Mouse (Mus musculus): ENCODE measurements at regions not wholly inside any gene's neighbourhood (a gene's known extent, or its start where the extent isn't known, plus 50 kb on each side); places are given as distances from the start of the nearest gene placed in this dataset.

- TF ChIP-seq UBTF (IDR thresholded peaks at IDR 0.05; ENCODE audit: borderline replicate concordance, insufficient read depth, low read depth, low read length): no peak
- no peak for TF ChIP-seq POLR2A (IDR thresholded peaks at IDR 0.05; ENCODE audit: control insufficient read depth in 1 of 2, insufficient read depth in 1 of 2, low read depth in 1 of 2, low read length in 2 of 2, poor library complexity in 1 of 2)
- no peak for TF ChIP-seq RCOR1 (IDR thresholded peaks at IDR 0.05; ENCODE audit: low read depth, low read length)
- TF ChIP-seq TBP (IDR thresholded peaks at IDR 0.05; ENCODE audit: low read depth, low read length): no peak
- Histone ChIP-seq H3K27me3 (ENCODE audit: control insufficient read depth in 1 of 2, insufficient read depth in 2 of 2, low read length in 2 of 2) (no peaks in the 10 kb centered on the region), H3K4me1 (ENCODE audit: control insufficient read depth in 1 of 2, insufficient read depth in 2 of 2, low read length in 2 of 2) (no peaks in the 10 kb centered on the region), H3K27ac (ENCODE audit: control insufficient read depth, low read depth, low read length) (no peak overlapping the region), H3K36me3 (ENCODE audit: control insufficient read depth in 1 of 2, insufficient read depth in 2 of 2, low read length in 2 of 2) (no peaks in the 10 kb centered on the region), H3K4me3 (ENCODE audit: control insufficient read depth in 1 of 2, insufficient read depth in 1 of 2, low read depth in 2 of 2, low read length in 2 of 2) (no peak overlapping the region), H3K9ac (ENCODE audit: control insufficient read depth, low read depth, low read length, poor library complexity, severe bottlenecking) (no peak overlapping the region), H3K79me2 (ENCODE audit: control insufficient read depth, insufficient read depth, low read length, poor library complexity) (no peaks in the 10 kb centered on the region), H3K9me3 (replicated peaks; ENCODE audit: insufficient read depth, low read length) (no peaks in the 10 kb centered on the region)
- no peak for DNase-seq (ENCODE audit: low read depth, low spot score)
These were observed 393.6 kb downstream of the Plekhb2 start for GRCm38 (mm10) chr1:35243339-35243738.

DNA sequence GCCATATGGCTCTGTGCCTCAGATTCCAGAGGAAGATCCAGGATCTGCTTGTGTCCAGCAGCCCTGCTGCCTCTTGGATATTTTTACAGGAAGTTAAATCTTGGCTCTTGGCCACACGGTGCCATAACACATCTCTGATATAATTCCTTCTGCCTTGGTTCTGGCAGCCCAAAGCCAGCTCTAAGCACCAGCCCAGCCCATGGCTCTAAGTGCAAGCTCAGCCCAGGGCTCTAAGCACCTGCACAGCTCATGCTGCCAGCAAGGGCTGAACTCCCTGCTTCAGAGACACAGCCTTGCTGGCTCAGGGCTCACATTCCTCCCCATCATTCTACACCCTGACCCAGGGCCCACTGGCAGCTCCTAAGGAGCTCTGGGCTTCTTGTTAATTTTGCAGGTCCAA, 415.3 kb downstream of the Plekhb2 start:
- DNase-seq (ENCODE audit: low read depth, low spot score): no peak
- Histone ChIP-seq H3K79me2 (ENCODE audit: control insufficient read depth, insufficient read depth, low read length, poor library complexity) (no peaks in the 10 kb centered on the region; the same call in 1 of the 2 replicates), H3K4me3 (ENCODE audit: control insufficient read depth in 1 of 2, insufficient read depth in 1 of 2, low read depth in 2 of 2, low read length in 2 of 2) (no peak overlapping the region), H3K9me3 (replicated peaks; ENCODE audit: insufficient read depth, low read length) (no peaks in the 10 kb centered on the region), H3K4me1 (ENCODE audit: control insufficient read depth in 1 of 2, insufficient read depth in 2 of 2, low read length in 2 of 2) (no peaks in the 10 kb centered on the region), H3K36me3 (ENCODE audit: control insufficient read depth in 1 of 2, insufficient read depth in 2 of 2, low read length in 2 of 2) (no peaks in the 10 kb centered on the region), H3K27ac (ENCODE audit: control insufficient read depth, low read depth, low read length) (no peak overlapping the region), H3K27me3 (ENCODE audit: control insufficient read depth in 1 of 2, insufficient read depth in 2 of 2, low read length in 2 of 2) (no peaks in the 10 kb centered on the region), H3K9ac (ENCODE audit: control insufficient read depth, low read depth, low read length, poor library complexity, severe bottlenecking) (no peak overlapping the region)
- TF ChIP-seq TCF12 (IDR thresholded peaks at IDR 0.05; ENCODE audit: low read depth, low read length) (no peak), MEF2A (IDR thresholded peaks at IDR 0.05; ENCODE audit: extremely low read depth, insufficient replicate concordance, low read depth, low read length, poor library complexity, severe bottlenecking) (no peak), TAL1 (IDR thresholded peaks at IDR 0.05; ENCODE audit: low read length) (no peak), CTCF (IDR thresholded peaks at IDR 0.05 in 2 of 3, conservative IDR thresholded peaks at IDR 0.05 in 1 of 3; ENCODE audit: control insufficient read depth in 1 of 3, insufficient read depth in 1 of 3, low read depth in 2 of 3, low read length in 3 of 3, poor library complexity in 1 of 3, severe bottlenecking in 1 of 3) (no peak)

- no peaks in the 10 kb centered on the region for H3K27me3 ChIP-seq (ENCODE audit: control insufficient read depth in 1 of 2, insufficient read depth in 2 of 2, low read length in 2 of 2)
- H3K27ac ChIP-seq (ENCODE audit: control insufficient read depth, low read depth, low read length): no peak overlapping the region
- no peak overlapping the region for H3K4me3 ChIP-seq (ENCODE audit: control insufficient read depth in 1 of 2, insufficient read depth in 1 of 2, low read depth in 2 of 2, low read length in 2 of 2)
- H3K9me3 ChIP-seq (replicated peaks; ENCODE audit: insufficient read depth, low read length): no peaks in the 10 kb centered on the region
- no peaks in the 10 kb centered on the region for H3K79me2 ChIP-seq (ENCODE audit: control insufficient read depth, insufficient read depth, low read length, poor library complexity)
- TF ChIP-seq TAL1 (IDR thresholded peaks at IDR 0.05; ENCODE audit: low read length) (no peak), MXI1 (IDR thresholded peaks at IDR 0.05; ENCODE audit: low read depth, low read length) (no peak), TCF12 (IDR thresholded peaks at IDR 0.05; ENCODE audit: low read depth, low read length) (no peak), RAD21 (IDR thresholded peaks at IDR 0.05; ENCODE audit: low read depth, low read length) (no peak), UBTF (IDR thresholded peaks at IDR 0.05; ENCODE audit: borderline replicate concordance, insufficient read depth, low read depth, low read length) (no peak), POLR2AphosphoS2 (IDR thresholded peaks at IDR 0.05; ENCODE audit: low read length) (no peak), MYB (IDR thresholded peaks at IDR 0.05; ENCODE audit: low read depth, low read length) (no peak), ZNF384 (IDR thresholded peaks at IDR 0.05; ENCODE audit: low read depth, low read length) (no peak), HCFC1 (IDR thresholded peaks at IDR 0.05; ENCODE audit: low read depth, low read length) (no peak), ELF1 (IDR thresholded peaks at IDR 0.05; ENCODE audit: low read depth, low read length) (no peak), GATA1 (IDR thresholded peaks at IDR 0.05; ENCODE audit: low read depth, low read length) (no peak), CHD2 (IDR thresholded peaks at IDR 0.05; ENCODE audit: low read length) (no peak), ETS1 (IDR thresholded peaks at IDR 0.05; ENCODE audit: low read depth, low read length) (no peak), MEF2A (IDR thresholded peaks at IDR 0.05; ENCODE audit: extremely low read depth, insufficient replicate concordance, low read depth, low read length, poor library complexity, severe bottlenecking) (no peak), EP300 (IDR thresholded peaks at IDR 0.05; ENCODE audit: low read depth in 1 of 2, low read length in 2 of 2) (no peak), POLR2AphosphoS5 (IDR thresholded peaks at IDR 0.05; ENCODE audit: borderline replicate concordance, low read depth, low read length) (no peak), RCOR1 (IDR thresholded peaks at IDR 0.05; ENCODE audit: low read depth, low read length) (no peak), MAFK (IDR thresholded peaks at IDR 0.05; ENCODE audit: borderline replicate concordance, low read depth, low read length) (no peak), KAT2A (conservative IDR thresholded peaks at IDR 0.05; ENCODE audit: low read depth, low read length) (no peak)
- no peaks in the 10 kb centered on the region for H3K36me3 ChIP-seq (ENCODE audit: control insufficient read depth in 1 of 2, insufficient read depth in 2 of 2, low read length in 2 of 2)
- DNase-seq (ENCODE audit: low read depth, low spot score): no peak
- H3K4me1 ChIP-seq (ENCODE audit: control insufficient read depth in 1 of 2, insufficient read depth in 2 of 2, low read length in 2 of 2): no peaks in the 10 kb centered on the region
- H3K9ac ChIP-seq (ENCODE audit: control insufficient read depth, low read depth, low read length, poor library complexity, severe bottlenecking): no peak overlapping the region
These were observed 416.9 kb downstream of the Plekhb2 start for GRCm38 (mm10) chr1:35266626-35267025.
